Mouse (Mus musculus): ENCODE results near the gene Clstn3. TPM values are rescaled to one million over a fixed set of nuclear protein-coding genes. Genes with fewer than 3 reads are reported as not detected.

The Clstn3 gene
- total and polyA plus RNA-seq, 3 experiments, result 17.7 to 126 (median 21.4) TPM

- H3K9ac ChIP-seq (ENCODE audit: insufficient read depth, low read depth), result no peak overlapping the region
- no peaks in the 10 kb centered on the region for H3K27me3 ChIP-seq (replicated peaks)
- no peak overlapping the region for H3K4me3 ChIP-seq (replicated peaks in 1 of 3; ENCODE audit: low read depth in 2 of 3, low read length in 2 of 3, poor library complexity in 1 of 3)
- H3K4me2 ChIP-seq (ENCODE audit: insufficient read depth, low read depth, poor library complexity, severe bottlenecking), result no peak overlapping the region
- H3K9me3 ChIP-seq (replicated peaks; ENCODE audit: low read length), result no peaks in the 10 kb centered on the region
- dilution Hi-C loops (cut with MboI; ENCODE audit: extremely low pct_ligation_motif_present, extremely low pct_unique_long_range_greater_than_20kb, low sequenced_read_pairs) (no loop called here), in situ Hi-C loops (cut with MboI; ENCODE audit: low pct_ligation_motif_present, low pct_unique_long_range_greater_than_20kb, low sequenced_read_pairs) (no loop called here)
- H3K36me3 ChIP-seq (replicated peaks in 1 of 2; ENCODE audit: control insufficient read depth in 1 of 2, insufficient read depth in 1 of 2, low read length in 1 of 2), result peaks cover 0 to 5% of the 10 kb centered on the region in 2 experiments
- no peaks in the 10 kb centered on the region for H3K79me2 ChIP-seq (replicated peaks; ENCODE audit: control insufficient read depth, extremely low read depth, insufficient read depth, poor library complexity, severe bottlenecking)
- no peak overlapping the region for H3K27ac ChIP-seq (ENCODE audit: insufficient read depth, low read depth)
- peaks cover 0 to 23% of the 10 kb centered on the region in 2 experiments; a peak in 2 of 4 replicates for H3K4me1 ChIP-seq (ENCODE audit: control insufficient read depth in 1 of 2, insufficient read depth in 2 of 2)
- TF ChIP-seq MYC (IDR thresholded peaks at IDR 0.05; ENCODE audit: low read depth, low read length) (no peak), MXI1 (IDR thresholded peaks at IDR 0.05; ENCODE audit: low read depth, low read length) (no peak), ZC3H11A (IDR thresholded peaks at IDR 0.05; ENCODE audit: low read depth, low read length) (no peak), MAZ (IDR thresholded peaks at IDR 0.05; ENCODE audit: low read depth, low read length) (no peak), NRF1 (IDR thresholded peaks at IDR 0.05; ENCODE audit: low read depth, low read length) (no peak), ZMIZ1 (IDR thresholded peaks at IDR 0.05; ENCODE audit: low read depth, low read length) (no peak), UBTF (IDR thresholded peaks at IDR 0.05; ENCODE audit: low read depth, low read length) (no peak), E2F4 (IDR thresholded peaks at IDR 0.05; ENCODE audit: insufficient replicate concordance, low read depth, low read length) (no peak), MAX (IDR thresholded peaks at IDR 0.05; ENCODE audit: low read length) (no peak), KAT2A (IDR thresholded peaks at IDR 0.05; ENCODE audit: insufficient replicate concordance, low read length) (no peak), POLR2A (IDR thresholded peaks at IDR 0.05; ENCODE audit: low read depth, low read length) (no peak), NELFE (IDR thresholded peaks at IDR 0.05; ENCODE audit: low read depth, low read length) (no peak), RCOR1 (conservative IDR thresholded peaks at IDR 0.05; ENCODE audit: low read depth, low read length) (no peak), CHD2 (IDR thresholded peaks at IDR 0.05; ENCODE audit: low read length) (no peak), JUND (conservative IDR thresholded peaks at IDR 0.05; ENCODE audit: low read depth, low read length) (no peak), EP300 (IDR thresholded peaks at IDR 0.05; ENCODE audit: low read length) (no peak), ELF1 (IDR thresholded peaks at IDR 0.05; ENCODE audit: low read depth, low read length) (no peak), USF1 (IDR thresholded peaks at IDR 0.05; ENCODE audit: low read depth, low read length) (no peak), GABPA (IDR thresholded peaks at IDR 0.05; ENCODE audit: insufficient replicate concordance, low read depth, low read length) (no peak), USF2 (conservative IDR thresholded peaks at IDR 0.05; ENCODE audit: low read depth, low read length) (no peak)
- no peak for DNase-seq (ENCODE audit: extremely low read depth)
Measured at GRCm38 (mm10) chr6:124508292-124508691, 43.7 kb upstream of the Clstn3 start.

- in situ Hi-C loops (cut with MboI; ENCODE audit: low pct_ligation_motif_present, low pct_unique_long_range_greater_than_20kb, low sequenced_read_pairs) (no loop called here), dilution Hi-C loops (cut with MboI; ENCODE audit: extremely low pct_ligation_motif_present, extremely low pct_unique_long_range_greater_than_20kb, low sequenced_read_pairs) (no loop called here)
- Histone ChIP-seq H3K36me3 (replicated peaks in 1 of 2; ENCODE audit: control insufficient read depth in 1 of 2, insufficient read depth in 1 of 2, low read length in 1 of 2) (peaks cover 0 to 5% of the 10 kb centered on the region in 2 experiments), H3K9me3 (replicated peaks; ENCODE audit: low read length) (no peaks in the 10 kb centered on the region), H3K9ac (ENCODE audit: insufficient read depth, low read depth) (no peak overlapping the region), H3K4me2 (ENCODE audit: insufficient read depth, low read depth, poor library complexity, severe bottlenecking) (no peak overlapping the region), H3K27me3 (replicated peaks) (no peaks in the 10 kb centered on the region), H3K4me1 (ENCODE audit: control insufficient read depth in 1 of 2, insufficient read depth in 2 of 2) (peaks cover 0 to 15% of the 10 kb centered on the region in 2 experiments; a peak in 2 of 4 replicates), H3K27ac (ENCODE audit: insufficient read depth, low read depth) (no peak overlapping the region), H3K4me3 (replicated peaks in 1 of 3; ENCODE audit: low read depth in 2 of 3, low read length in 2 of 3, poor library complexity in 1 of 3) (no peak overlapping the region), H3K79me2 (replicated peaks; ENCODE audit: control insufficient read depth, extremely low read depth, insufficient read depth, poor library complexity, severe bottlenecking) (no peaks in the 10 kb centered on the region)
- DNase-seq (ENCODE audit: extremely low read depth), result no peak
- TF ChIP-seq ELF1 (IDR thresholded peaks at IDR 0.05; ENCODE audit: low read depth, low read length) (no peak), RCOR1 (conservative IDR thresholded peaks at IDR 0.05; ENCODE audit: low read depth, low read length) (no peak), RAD21 (IDR thresholded peaks at IDR 0.05; ENCODE audit: low read depth, low read length) (no peak), PAX5 (IDR thresholded peaks at IDR 0.05; ENCODE audit: low read length) (no peak), KAT2A (IDR thresholded peaks at IDR 0.05; ENCODE audit: insufficient replicate concordance, low read length) (no peak), JUN (IDR thresholded peaks at IDR 0.05; ENCODE audit: insufficient read depth, low read depth, low read length) (no peak), POLR2AphosphoS2 (IDR thresholded peaks at IDR 0.05; ENCODE audit: low read depth, low read length) (no peak), SMC3 (IDR thresholded peaks at IDR 0.05; ENCODE audit: low read depth, low read length) (no peak), CHD1 (IDR thresholded peaks at IDR 0.05; ENCODE audit: low read depth, low read length) (no peak), MAFK (IDR thresholded peaks at IDR 0.05; ENCODE audit: insufficient replicate concordance, low read length) (no peak), BHLHE40 (IDR thresholded peaks at IDR 0.05; ENCODE audit: low read depth, low read length) (no peak), HCFC1 (IDR thresholded peaks at IDR 0.05; ENCODE audit: low read depth, low read length) (no peak), MAX (IDR thresholded peaks at IDR 0.05; ENCODE audit: low read length) (no peak), ZKSCAN1 (IDR thresholded peaks at IDR 0.05; ENCODE audit: borderline replicate concordance, low read depth, low read length) (no peak), ETS1 (conservative IDR thresholded peaks at IDR 0.05; ENCODE audit: low read depth, low read length) (no peak), E2F4 (IDR thresholded peaks at IDR 0.05; ENCODE audit: insufficient replicate concordance, low read depth, low read length) (no peak), JUND (conservative IDR thresholded peaks at IDR 0.05; ENCODE audit: low read depth, low read length) (no peak), USF1 (IDR thresholded peaks at IDR 0.05; ENCODE audit: low read depth, low read length) (no peak), ZC3H11A (IDR thresholded peaks at IDR 0.05; ENCODE audit: low read depth, low read length) (no peak)
Measured at GRCm38 (mm10) chr6:124506991-124507390, 42.4 kb upstream of the Clstn3 start.

All from CH12.LX (cell line).